Mouse (Mus musculus): Measurements from ENCODE around the gene Gm10320. TPM values are rescaled to one million over a fixed set of nuclear protein-coding genes. Genes with fewer than 3 reads are reported as not detected.

The Gm10320 gene
- polyA plus RNA-seq (2012; rRNA removed), result 0.25 and 0.99 TPM in 2 replicates

DNA sequence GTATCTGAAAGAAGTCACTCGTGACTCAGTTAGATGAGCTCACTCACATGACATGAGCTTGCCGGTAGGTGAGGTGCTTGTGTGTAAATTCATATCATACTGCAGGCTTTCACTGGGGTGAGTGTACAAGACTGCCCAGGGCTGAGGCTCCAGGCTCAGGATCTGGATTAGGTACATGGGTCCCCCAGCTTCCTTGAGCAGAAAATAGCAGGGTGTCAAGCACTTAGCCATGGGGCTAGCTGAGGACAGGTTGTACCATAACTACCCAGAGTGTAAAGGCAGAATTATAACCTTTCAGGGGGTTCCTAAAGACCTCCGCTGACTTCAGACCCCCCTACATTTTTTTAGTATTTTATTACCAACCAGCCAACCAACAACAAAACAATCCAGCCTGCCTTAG, at the start of gene Gm10320:
TSS of gene Gm10320 (minus strand) at position 93 of the 400 bp plus-strand sequence.

Other genes starting within 250 kb of the Gm10320 start
- 19.8 and 21.4 TPM in 2 replicates for gene Utp15, start 229.0 kb downstream of the Gm10320 start, polyA plus RNA-seq (2012; rRNA removed)
- gene Ankra2, start 228.9 kb downstream of the Gm10320 start, polyA plus RNA-seq (2012; rRNA removed), result 84.2 and 97.3 TPM in 2 replicates
- not detected in 2 replicates for gene Gm21976, start 212.1 kb downstream of the Gm10320 start, polyA plus RNA-seq (2012; rRNA removed)
- gene Btf3, start 175.0 kb downstream of the Gm10320 start, polyA plus RNA-seq (2012; rRNA removed), result 744 and 847 TPM in 2 replicates
- 3.8 and 8.0 TPM in 2 replicates for gene Foxd1, start 137.8 kb downstream of the Gm10320 start, polyA plus RNA-seq (2012; rRNA removed)
- gene Tmem174, start 145.4 kb upstream of the Gm10320 start, polyA plus RNA-seq (2012; rRNA removed), result not detected in 2 replicates
- 0.09 and 0.24 TPM in 2 replicates for gene Tmem171, start 202.8 kb upstream of the Gm10320 start, polyA plus RNA-seq (2012; rRNA removed)

Measured in central nervous system, embryonic 14 days (tissue).